Mouse (Mus musculus): ENCODE measurements around the gene Zfp433. TPM values are rescaled to one million over a fixed set of nuclear protein-coding genes. Genes with fewer than 3 reads are reported as not detected.
"Not testable (repeated sequence)": the region's sequence is repeated elsewhere in the genome, so short reads cannot be mapped to it uniquely, and the experiment has no call there.

The Zfp433 gene
- 1 to 10 TPM; 4.1 to 5.2 (median 4.8) TPM for total RNA-seq (2022)

- DNase-seq (ENCODE audit: low spot score in 2 of 2), result not testable (repeated sequence)
These were observed at the start of gene Zfp433 for GRCm38 (mm10) chr10:81704531-81705301. Zfp433 (plus strand) TSS chr10:81704825.

- no peak for DNase-seq (ENCODE audit: low spot score in 2 of 2)
These were observed 49.4 kb upstream of the Zfp433 start for GRCm38 (mm10) chr10:81655178-81655577.

GRCm38 (mm10) chr10:81656174-81656573, 48.5 kb upstream of the Zfp433 start:
- DNase-seq (ENCODE audit: low spot score in 2 of 2), result no peak

- DNase-seq (ENCODE audit: low spot score in 2 of 2), result not testable (repeated sequence)
These were observed 17.5 kb upstream of the Zfp433 start for GRCm38 (mm10) chr10:81687114-81687513.

GRCm38 (mm10) chr10:81770506-81771403, 66.1 kb downstream of the Zfp433 start, which contains the start of gene Gm3055:
Gm3055 (minus strand) TSS chr10:81771161.
- DNase-seq (ENCODE audit: low spot score in 2 of 2), result not testable (repeated sequence)

- DNase-seq (ENCODE audit: low spot score in 2 of 2), result not testable (repeated sequence)
These were observed 66.8 kb downstream of the Zfp433 start for GRCm38 (mm10) chr10:81771404-81771777.

Other genes starting within 250 kb of the Zfp433 start
- gene Nfic, start 249.2 kb upstream of the Zfp433 start, total RNA-seq (2022), result 100 to 1,000 TPM; 223 to 267 (median 235) TPM
- under 1 TPM in 2 of 4 experiments, not detected in 2; 0.05 to 0.31 TPM for gene Celf5, start 222.1 kb upstream of the Zfp433 start, total RNA-seq (2022)
- gene Ncln, start 208.4 kb upstream of the Zfp433 start, total RNA-seq (2022), result 10 to 100 TPM; 41.6 to 49.3 (median 43.1) TPM
- gene S1pr4, start 204.7 kb upstream of the Zfp433 start, total RNA-seq (2022), result 1 to 10 TPM in 1 of 4 experiments, under 1 TPM in 3; 0.27 to 1.0 (median 0.59) TPM
- under 1 TPM; 0.19 to 0.80 (median 0.24) TPM for gene Gna15, start 180.6 kb upstream of the Zfp433 start, total RNA-seq (2022)
- 10 to 100 TPM; 26.2 to 30.7 (median 28.4) TPM for gene Gna11, start 159.6 kb upstream of the Zfp433 start, total RNA-seq (2022)
- 100 to 1,000 TPM; 851 to 988 (median 920) TPM for gene Aes, start 145.3 kb upstream of the Zfp433 start, total RNA-seq (2022)
- 1 to 10 TPM; 3.1 to 4.3 (median 4.0) TPM for gene Tle2, start 130.3 kb upstream of the Zfp433 start, total RNA-seq (2022)
- gene Tle6, start 103.8 kb upstream of the Zfp433 start, total RNA-seq (2022), result 1 to 10 TPM; 4.1 to 6.9 (median 5.3) TPM
- 1 to 10 TPM; 2.8 to 3.8 (median 3.0) TPM for gene BC025920, start 98.6 kb upstream of the Zfp433 start, total RNA-seq (2022)
- gene Sirt6, start 77.0 kb upstream of the Zfp433 start, total RNA-seq (2022), result 1 to 10 TPM; 3.1 to 5.4 (median 4.8) TPM
- 10 to 100 TPM in 1 of 4 experiments, 1 to 10 TPM in 3; 8.1 to 11.8 (median 9.1) TPM for gene Ankrd24, start 76.3 kb upstream of the Zfp433 start, total RNA-seq (2022)
- gene Gm10778, start 55.8 kb upstream of the Zfp433 start, total RNA-seq (2022), result 1 to 10 TPM; 1.3 to 2.1 (median 1.5) TPM
- under 1 TPM; 0.41 to 0.76 (median 0.54) TPM for gene Gm3055, start 66.3 kb downstream of the Zfp433 start, total RNA-seq (2022)
- 1 to 10 TPM in 2 of 4 experiments, under 1 TPM in 2; 0.46 to 2.2 (median 1.4) TPM for gene Gm4767, start 107.4 kb downstream of the Zfp433 start, total RNA-seq (2022)
- 1 to 10 TPM; 1.1 to 2.7 (median 1.9) TPM for gene Gm32687, start 159.1 kb downstream of the Zfp433 start, total RNA-seq (2022)
- under 1 TPM in 2 of 4 experiments, not detected in 2; 0.15 to 0.56 TPM for gene Zfp781, start 225.7 kb downstream of the Zfp433 start, total RNA-seq (2022)

Data from gastrocnemius, adult 8-10 months (tissue).